Mouse (Mus musculus) adrenal gland, postnatal 4 days (tissue): ENCODE measurements around the gene Chmp1a. TPM values are rescaled to one million over a fixed set of nuclear protein-coding genes. Genes with fewer than 3 reads are reported as not detected.

Experiments used
- DNase-seq, 2 experiments: peaks; one replicate each; pipeline ENCODE4 v3.0.0; 2021 to 2022; ENCODE audit warnings: low spot score in 2 of 2, mixed read lengths in 2 of 2
- total RNA-seq, 2 experiments: library from RNA; stranded (reverse); gene quantifications; 2 replicates each; pipeline ENCODE4 v1.2.3; 2021

The Chmp1a gene
- total RNA-seq, 2 experiments from 2014 or later, result 97.3 to 105 TPM

DNA sequence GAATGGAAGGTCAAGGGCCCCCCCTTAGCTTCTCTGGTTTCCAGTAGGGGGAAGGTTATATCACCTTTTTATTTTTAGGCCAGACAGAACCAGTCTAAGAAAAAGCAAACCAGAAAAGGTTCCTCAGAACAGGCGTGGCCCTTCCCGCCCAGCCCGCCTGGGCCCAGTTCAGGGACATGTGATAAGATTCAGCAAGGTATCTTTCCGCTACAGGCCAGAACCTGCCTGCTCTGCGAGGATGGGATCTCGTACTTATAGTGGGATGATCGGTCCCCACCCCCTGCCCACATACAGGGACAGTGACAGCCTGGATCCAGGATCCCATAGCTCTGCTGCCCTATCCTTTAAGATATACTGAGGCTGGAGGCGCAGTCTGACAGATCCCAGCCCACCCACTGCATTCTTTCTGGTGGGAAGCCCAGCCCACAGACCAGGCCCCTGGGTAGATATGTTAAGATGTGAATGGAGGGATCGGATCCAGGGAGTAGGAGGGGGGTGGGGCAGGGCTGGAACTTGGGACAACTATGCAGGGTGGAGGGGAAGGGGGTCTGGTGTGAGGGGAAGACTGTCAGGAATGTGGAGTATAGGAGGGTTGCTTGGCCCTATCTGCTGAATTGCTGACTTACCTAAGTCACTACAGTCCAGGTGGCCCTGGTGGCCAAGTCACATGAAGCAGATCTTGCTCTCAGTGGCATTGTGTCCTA is 56.3 kb downstream of the Chmp1a start:
- DNase-seq, result no peak

DNA sequence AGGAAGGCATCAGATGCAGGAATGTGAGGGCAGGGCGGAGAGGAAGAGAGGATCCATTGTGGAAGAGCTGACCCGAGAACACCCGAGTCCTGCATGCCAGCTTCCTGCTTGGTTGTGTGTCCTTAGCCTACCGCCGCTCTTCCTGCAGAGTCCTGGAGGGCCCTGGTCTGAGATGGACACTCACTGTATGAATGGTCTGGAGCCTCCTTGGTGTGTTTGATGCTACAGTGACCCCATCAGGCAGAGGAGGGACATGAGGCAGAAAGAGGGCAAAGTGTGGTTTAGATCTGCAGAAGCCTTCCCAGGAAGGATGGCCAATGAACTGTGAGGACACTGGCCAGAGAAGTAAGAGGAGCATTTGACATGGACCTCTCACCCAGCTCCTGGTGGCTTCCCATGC is 57.4 kb downstream of the Chmp1a start:
- DNase-seq, result no peak

Other genes starting within 250 kb of the Chmp1a start
- 100 to 1,000 TPM; 132 TPM for gene Ankrd11, start 170.5 kb downstream of the Chmp1a start, total RNA-seq
- gene Spg7, start 149.8 kb downstream of the Chmp1a start, total RNA-seq, result 10 to 100 TPM; 67.6 to 72.6 TPM
- 100 to 1,000 TPM; 895 to 902 TPM for gene Rpl13, start 110.4 kb downstream of the Chmp1a start, total RNA-seq
- gene Cpne7, start 95.4 kb downstream of the Chmp1a start, total RNA-seq, result 1 to 10 TPM; 6.3 to 7.3 TPM
- gene Sult5a1, start 54.4 kb downstream of the Chmp1a start, total RNA-seq, result 10 to 100 TPM; 14.6 to 16.6 TPM
- gene Dpep1, start 26.5 kb downstream of the Chmp1a start, total RNA-seq, result 10 to 100 TPM; 16.8 to 29.2 TPM
- 1 to 10 TPM; 4.0 to 4.5 TPM for gene Spata33, start 69 bp upstream of the Chmp1a start, total RNA-seq
- 10 to 100 TPM; 79.6 to 82.6 TPM for gene Cdk10, start 12.1 kb upstream of the Chmp1a start, total RNA-seq
- 10 to 100 TPM; 11.6 to 11.9 TPM for gene Spata2l, start 23.5 kb upstream of the Chmp1a start, total RNA-seq
- gene Zfp276, start 41.4 kb upstream of the Chmp1a start, total RNA-seq, result 10 to 100 TPM; 28.3 to 30.1 TPM
- 10 to 100 TPM; 33.8 to 46.6 TPM for gene Vps9d1, start 41.6 kb upstream of the Chmp1a start, total RNA-seq
- 10 to 100 TPM; 18.8 to 24.0 TPM for gene Fanca, start 105.8 kb upstream of the Chmp1a start, total RNA-seq
- gene Spire2, start 120.0 kb upstream of the Chmp1a start, total RNA-seq, result 1 to 10 TPM; 3.6 to 4.0 TPM
- gene Tcf25, start 161.0 kb upstream of the Chmp1a start, total RNA-seq, result 100 to 1,000 TPM; 221 to 224 TPM
- gene Mc1r, start 194.3 kb upstream of the Chmp1a start, total RNA-seq, result under 1 TPM in 1 of 2 experiments, not detected in 1; 0.14 TPM
- gene Tubb3, start 198.7 kb upstream of the Chmp1a start, total RNA-seq, result 100 to 1,000 TPM in 1 of 2 experiments, 10 to 100 TPM in 1; 59.5 to 102 TPM
- 10 to 100 TPM; 40.2 to 40.5 TPM for gene Def8, start 210.8 kb upstream of the Chmp1a start, total RNA-seq